Mouse (Mus musculus) limb, embryonic 14.5 days (tissue): ENCODE measurements around the gene Myoz1. TPM values are rescaled to one million over a fixed set of nuclear protein-coding genes. Genes with fewer than 3 reads are reported as not detected.

ENCODE experiments used
- ATAC-seq: fragments of 200-750 bp; cut with Nextera tagmentation; 2 replicates; pipeline ENCODE4 v1.8.0; 2017; ENCODE audit warnings: low read depth, moderate number of reproducible peaks, moderate TSS enrichment; ENCODE audit not compliant: low FRiP score
- DNase-seq: peaks from one replicate; pipeline ENCODE4 v3.0.0-alpha.2; 2015; ENCODE audit warnings: low spot score
- H3K27ac ChIP-seq: fragments of 300-500 bp; sonication (generic); replicated peaks from 2 replicates; pipeline ENCODE4 v1.5.1; 2014; ENCODE audit warnings: low read depth, mild to moderate bottlenecking, low read length, moderate library complexity, mixed read lengths
- H3K27me3 ChIP-seq: fragments of 300-500 bp; sonication (generic); 2 replicates; pipeline ENCODE4 v1.6.1; 2014; ENCODE audit warnings: low read length, mixed read lengths; ENCODE audit not compliant: control insufficient read depth, insufficient read depth
- H3K36me3 ChIP-seq: fragments of 300-500 bp; sonication (generic); 2 replicates; pipeline ENCODE4 v1.6.1; 2014; ENCODE audit warnings: mild to moderate bottlenecking, low read length, moderate library complexity, mixed read lengths; ENCODE audit not compliant: control insufficient read depth, insufficient read depth
- H3K4me1 ChIP-seq: fragments of 300-500 bp; sonication (generic); 2 replicates; pipeline ENCODE4 v1.6.1; 2014; ENCODE audit warnings: antibody characterized with exemption, low read length, mixed read lengths; ENCODE audit not compliant: control insufficient read depth, insufficient read depth
- H3K4me2 ChIP-seq: fragments of 300-500 bp; sonication (generic); replicated peaks from 2 replicates; pipeline ENCODE4 v1.6.1; 2014; ENCODE audit warnings: low read depth, mild to moderate bottlenecking, low read length, moderate library complexity; ENCODE audit not compliant: severe bottlenecking
- H3K4me3 ChIP-seq: fragments of 300-500 bp; sonication (generic); replicated peaks from 2 replicates; pipeline ENCODE4 v1.5.1; 2014; ENCODE audit warnings: low read length
- H3K9ac ChIP-seq: fragments of 300-500 bp; sonication (generic); 2 replicates; pipeline ENCODE4 v1.6.1; 2014; ENCODE audit warnings: mild to moderate bottlenecking, low read depth, low read length, moderate library complexity; ENCODE audit not compliant: severe bottlenecking
- H3K9me3 ChIP-seq: fragments of 300-500 bp; sonication (generic); 2 replicates; pipeline ENCODE4 v1.6.1; 2016; ENCODE audit warnings: low read length; ENCODE audit not compliant: control insufficient read depth
- POLR2A ChIP-seq: fragments of 200-500 bp; IDR thresholded peaks from 2 replicates; pipeline ENCODE4 v1.8.0; 2012; ENCODE audit warnings: inconsistent platforms, mild to moderate bottlenecking, moderate library complexity, borderline replicate concordance; ENCODE audit not compliant: insufficient read depth, insufficient read length; ENCODE audit errors: extremely low read depth
- WGBS: fragments of 180-500 bp; shearing (Covaris S2); extraction: QIAGEN DNeasy Blood & Tissue Kit; methylation state at CpG from one replicate; pipeline ENCODE4 v1.1.7; 2014; 5-methylcytosine and 5-hydroxymethylcytosine counted together
- polyA plus RNA-seq, 2 experiments: library from polyadenylated mRNA; depleted of rRNA in 1 of 2; stranded (reverse) in 1 of 2; unstranded in 1 of 2; fragments of >200 nt; fragmentation: Nextera tagmentation in 1 of 2; extraction: Ambion mirVana in 1 of 2; gene quantifications; 2 replicates each; pipeline versions ENCODE4 v1.2.1 to v1.2.3; 2012 to 2014

Myoz1 gene
- polyA plus RNA-seq, 2 experiments = 8.5 to 9.7 TPM

GRCm38 (mm10) chr14:20646381-20646780 is 10.0 kb downstream of the Myoz1 start:
- DNase-seq (no peak), ATAC-seq (no peak)
- Histone ChIP-seq H3K27me3 (no peaks in the 10 kb centered on the region), H3K9me3 (no peaks in the 10 kb centered on the region), H3K4me2 (no peak overlapping the region), H3K9ac (no peak overlapping the region), H3K4me1 (peaks cover 9% of the 10 kb centered on the region; the same call in 1 of the 2 replicates), H3K36me3 (no peaks in the 10 kb centered on the region), H3K4me3 (no peak overlapping the region), H3K27ac (no peak overlapping the region)
- no peak for TF ChIP-seq POLR2A

- DNase-seq (no peak), ATAC-seq (no peak)
- no peak overlapping the region for H3K4me3 ChIP-seq
- no peaks in the 10 kb centered on the region for H3K36me3 ChIP-seq
- peaks cover 9% of the 10 kb centered on the region; the same call in 1 of the 2 replicates for H3K4me1 ChIP-seq
- 37% methylated on average over 3 of the region's 3 CpGs for WGBS
- no peak overlapping the region for H3K4me2 ChIP-seq
- no peaks in the 10 kb centered on the region for H3K27me3 ChIP-seq
- H3K27ac ChIP-seq = no peak overlapping the region
- TF ChIP-seq POLR2A = no peak
- no peak overlapping the region for H3K9ac ChIP-seq
- H3K9me3 ChIP-seq = no peaks in the 10 kb centered on the region
Observed at GRCm38 (mm10) chr14:20645547-20645946, 10.8 kb downstream of the Myoz1 start.

- H3K9me3 ChIP-seq = no peaks in the 10 kb centered on the region
- H3K27ac ChIP-seq = peak overlapping the region; percentile 92
- H3K27me3 ChIP-seq = no peaks in the 10 kb centered on the region
- DNase-seq (no peak), ATAC-seq (no peak)
- WGBS = 19% methylated on average over 10 of the region's 10 CpGs
- H3K36me3 ChIP-seq = no peaks in the 10 kb centered on the region
- peak overlapping the region; percentile 75 for H3K4me2 ChIP-seq
- H3K4me3 ChIP-seq = peak overlapping the region; percentile 79
- H3K9ac ChIP-seq = peak overlapping the region; percentile 83
- H3K4me1 ChIP-seq = peaks cover 14% of the 10 kb centered on the region; the same call in 1 of the 2 replicates
- TF ChIP-seq POLR2A = no peak
Observed at GRCm38 (mm10) chr14:20641438-20641875, 14.9 kb downstream of the Myoz1 start.

GRCm38 (mm10) chr14:20640644-20641437 is 15.5 kb downstream of the Myoz1 start, which contains the start of gene Usp54:
Gene Usp54, minus strand, starts transcription at chr14:20641063.
- no peaks in the 10 kb centered on the region for H3K36me3 ChIP-seq
- H3K9me3 ChIP-seq = no peaks in the 10 kb centered on the region
- peak; percentile 47; the same call in 1 of the 2 replicates for TF ChIP-seq POLR2A
- peak within 1 kb of the TSS; percentile 92 for H3K27ac ChIP-seq
- H3K27me3 ChIP-seq = no peaks in the 10 kb centered on the region
- peak within 1 kb of the TSS; percentile 79 for H3K4me3 ChIP-seq
- WGBS = under 1% methylated on average over 69 of the region's 73 CpGs
- DNase-seq = peak; percentile 98
- peak within 1 kb of the TSS; percentile 83 for H3K9ac ChIP-seq
- H3K4me1 ChIP-seq = peaks cover 14% of the 10 kb centered on the region; the same call in 1 of the 2 replicates
- ATAC-seq = peak; percentile 95
- peak within 1 kb of the TSS; percentile 83 for H3K4me2 ChIP-seq

GRCm38 (mm10) chr14:20639918-20640619 is 16.3 kb downstream of the Myoz1 start:
- H3K4me1 ChIP-seq = peaks cover 14% of the 10 kb centered on the region; the same call in 1 of the 2 replicates
- ATAC-seq (peak; percentile 47), DNase-seq (no peak)
- WGBS = 3% methylated on average over 16 of the region's 16 CpGs
- TF ChIP-seq POLR2A = no peak
- peak overlapping the region; percentile 83 for H3K4me2 ChIP-seq
- peak overlapping the region; percentile 92 for H3K27ac ChIP-seq
- H3K36me3 ChIP-seq = no peaks in the 10 kb centered on the region
- no peaks in the 10 kb centered on the region for H3K27me3 ChIP-seq
- peak overlapping the region; percentile 79 for H3K4me3 ChIP-seq
- H3K9me3 ChIP-seq = no peaks in the 10 kb centered on the region
- H3K9ac ChIP-seq = peak overlapping the region; percentile 83
